Mouse (Mus musculus): Measurements from ENCODE around the gene Arhgef3. TPM values are rescaled to one million over a fixed set of nuclear protein-coding genes. Genes with fewer than 3 reads are reported as not detected.

Gene Arhgef3
- total and polyA plus RNA-seq, 2 experiments from 2014 or later = 12.3 to 17.7 TPM

DNA sequence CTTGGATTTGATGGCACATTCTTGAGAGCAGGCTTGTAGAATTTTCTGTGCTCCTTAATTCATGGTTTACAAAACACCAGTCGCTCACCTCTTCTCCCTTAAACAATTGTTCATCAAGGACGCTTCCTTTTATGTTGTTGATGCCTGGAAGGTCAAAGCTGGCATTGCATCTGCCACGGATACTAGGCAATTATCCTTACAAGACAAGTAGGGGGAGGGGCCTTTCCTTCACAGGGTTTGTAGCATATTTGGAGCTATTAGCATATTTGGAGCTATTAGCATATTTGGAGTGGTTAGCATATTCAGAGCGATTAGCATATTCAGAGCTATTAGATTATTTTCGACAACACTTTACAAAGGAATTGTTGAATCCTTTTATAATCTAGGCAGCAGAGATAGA, 20.5 kb upstream of the Arhgef3 start:
- WGBS = 23% methylated on average over 5 of the region's 5 CpGs
- Histone ChIP-seq H3K9me3 (ENCODE audit: low read length) (no peaks in the 10 kb centered on the region), H3K36me3 (ENCODE audit: insufficient read depth) (no peaks in the 10 kb centered on the region), H3K4me2 (ENCODE audit: low read depth) (no peak overlapping the region), H3K27ac (ENCODE audit: low read depth, low read length) (no peak overlapping the region), H3K27me3 (ENCODE audit: insufficient read depth, low read length) (no peaks in the 10 kb centered on the region), H3K4me1 (ENCODE audit: insufficient read depth) (no peaks in the 10 kb centered on the region), H3K9ac (no peak overlapping the region), H3K4me3 (ENCODE audit: low read depth, low read length) (no peak overlapping the region)
- no peak for DNase-seq
- no peak for TF ChIP-seq CTCF (IDR thresholded peaks at IDR 0.05; ENCODE audit: low read depth)
- peak; percentile 69; the same call in 1 of the 2 replicates for ATAC-seq

DNA sequence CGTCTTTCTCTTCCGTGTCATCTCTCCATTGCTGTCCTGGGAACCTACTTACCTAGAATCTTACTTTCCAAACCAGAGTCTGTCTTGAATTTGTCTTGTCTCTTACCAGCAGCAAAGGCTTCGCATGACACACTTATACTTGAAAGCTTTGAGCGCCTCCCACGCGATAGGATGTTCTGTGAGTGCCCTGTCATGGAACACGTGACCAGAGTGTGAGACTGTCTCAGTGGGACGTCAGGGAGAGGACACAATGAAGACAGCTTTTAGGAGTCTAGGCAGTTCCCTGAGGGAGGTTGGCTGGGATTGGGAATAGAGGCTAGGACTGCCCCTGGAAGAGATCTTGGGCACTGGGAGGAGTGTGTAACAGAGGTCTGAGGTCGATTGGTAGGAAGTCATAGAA, 18.6 kb upstream of the Arhgef3 start:
- H3K4me3 ChIP-seq (ENCODE audit: low read depth, low read length) = no peak overlapping the region
- no peaks in the 10 kb centered on the region for H3K36me3 ChIP-seq (ENCODE audit: insufficient read depth)
- no peak overlapping the region for H3K4me2 ChIP-seq (ENCODE audit: low read depth)
- 67% methylated on average over 9 of the region's 9 CpGs for WGBS
- ATAC-seq (no peak), DNase-seq (no peak)
- no peaks in the 10 kb centered on the region for H3K27me3 ChIP-seq (ENCODE audit: insufficient read depth, low read length)
- H3K9ac ChIP-seq = no peak overlapping the region
- H3K27ac ChIP-seq (ENCODE audit: low read depth, low read length) = no peak overlapping the region
- TF ChIP-seq CTCF (IDR thresholded peaks at IDR 0.05; ENCODE audit: low read depth) = no peak
- no peaks in the 10 kb centered on the region for H3K9me3 ChIP-seq (ENCODE audit: low read length)
- H3K4me1 ChIP-seq (ENCODE audit: insufficient read depth) = no peaks in the 10 kb centered on the region

DNA sequence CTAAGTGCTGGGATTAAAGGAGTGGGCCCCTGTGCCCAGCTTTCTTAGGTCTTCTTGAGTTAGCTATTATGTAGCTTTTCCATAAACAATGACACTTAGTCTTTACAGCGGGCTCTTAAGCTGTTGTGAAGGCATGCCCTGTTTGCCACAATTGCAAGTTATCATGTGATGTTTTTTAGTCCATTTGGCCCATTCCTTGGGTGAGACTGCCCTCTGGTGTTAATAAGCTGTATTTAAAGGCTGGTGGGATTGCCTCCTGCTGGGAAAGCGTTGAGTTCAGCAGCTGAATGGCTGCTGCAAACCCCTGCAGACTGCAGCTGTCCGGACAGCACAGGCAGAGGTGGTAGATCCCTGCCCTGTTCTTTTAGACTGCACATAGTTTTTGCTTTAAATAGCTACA, 17.9 kb upstream of the Arhgef3 start:
- peak; percentile 94 for TF ChIP-seq CTCF (IDR thresholded peaks at IDR 0.05; ENCODE audit: low read depth)
- peak; percentile 62 for ATAC-seq
- Histone ChIP-seq H3K9ac (no peak overlapping the region), H3K4me2 (ENCODE audit: low read depth) (no peak overlapping the region), H3K4me1 (ENCODE audit: insufficient read depth) (no peaks in the 10 kb centered on the region), H3K9me3 (ENCODE audit: low read length) (no peaks in the 10 kb centered on the region), H3K36me3 (ENCODE audit: insufficient read depth) (no peaks in the 10 kb centered on the region), H3K27me3 (ENCODE audit: insufficient read depth, low read length) (no peaks in the 10 kb centered on the region), H3K27ac (ENCODE audit: low read depth, low read length) (no peak overlapping the region), H3K4me3 (ENCODE audit: low read depth, low read length) (no peak overlapping the region)
- 6% methylated on average over 3 of the region's 3 CpGs for WGBS
- DNase-seq = peak; percentile 91

DNA sequence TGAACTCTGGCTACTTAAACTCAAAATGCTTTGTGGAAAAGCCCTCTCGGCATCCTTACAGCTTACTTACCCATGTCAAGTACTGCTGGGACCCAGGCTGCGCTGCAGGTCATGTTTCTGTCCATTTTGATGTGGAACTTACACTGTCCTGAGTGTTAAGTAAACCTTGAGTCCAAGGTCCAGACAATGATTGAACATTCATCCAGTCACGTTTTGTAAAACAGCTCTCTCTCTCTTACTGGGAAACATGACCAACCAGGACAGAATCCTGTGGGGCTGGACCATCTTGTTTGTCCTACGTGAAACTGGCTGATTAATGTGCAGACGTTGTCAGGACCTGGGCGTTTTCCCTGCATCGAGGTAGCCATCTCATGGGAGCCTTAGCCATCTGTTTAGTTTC, 13.0 kb upstream of the Arhgef3 start:
- Histone ChIP-seq H3K27ac (ENCODE audit: low read depth, low read length) (no peak overlapping the region), H3K4me1 (ENCODE audit: insufficient read depth) (no peaks in the 10 kb centered on the region), H3K9me3 (ENCODE audit: low read length) (no peaks in the 10 kb centered on the region), H3K4me2 (ENCODE audit: low read depth) (no peak overlapping the region), H3K9ac (no peak overlapping the region), H3K36me3 (ENCODE audit: insufficient read depth) (no peaks in the 10 kb centered on the region), H3K4me3 (ENCODE audit: low read depth, low read length) (no peak overlapping the region), H3K27me3 (ENCODE audit: insufficient read depth, low read length) (no peaks in the 10 kb centered on the region)
- TF ChIP-seq CTCF (IDR thresholded peaks at IDR 0.05; ENCODE audit: low read depth) = no peak
- no peak for DNase-seq
- no peak for ATAC-seq
- WGBS = 81% methylated on average over 7 of the region's 7 CpGs

DNA sequence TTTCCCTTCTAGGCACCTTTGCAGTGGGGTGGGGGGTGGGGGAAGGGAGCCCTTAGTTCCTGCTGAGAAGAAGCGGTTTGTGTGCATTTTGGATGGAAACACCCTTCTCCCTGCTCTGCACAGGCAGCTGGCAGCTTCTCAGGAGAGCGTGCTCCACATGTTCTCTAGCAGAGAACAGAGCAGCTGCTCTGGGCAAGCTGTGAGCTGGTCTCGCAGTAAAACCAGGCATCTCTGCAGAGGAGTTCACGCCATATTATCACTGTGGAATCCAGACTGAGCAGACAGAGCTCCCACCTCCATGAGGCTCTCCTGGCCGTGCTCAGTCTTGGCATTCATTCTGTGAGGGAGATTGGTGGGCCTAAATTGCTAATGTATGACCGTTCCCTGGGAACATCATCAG, 12.0 kb upstream of the Arhgef3 start:
- no peaks in the 10 kb centered on the region for H3K27me3 ChIP-seq (ENCODE audit: insufficient read depth, low read length)
- no peaks in the 10 kb centered on the region for H3K4me1 ChIP-seq (ENCODE audit: insufficient read depth)
- H3K9ac ChIP-seq = no peak overlapping the region
- H3K9me3 ChIP-seq (ENCODE audit: low read length) = no peaks in the 10 kb centered on the region
- 60% methylated on average over 6 of the region's 6 CpGs for WGBS
- DNase-seq (peak; percentile 22), ATAC-seq (peak; percentile 65)
- no peak overlapping the region for H3K27ac ChIP-seq (ENCODE audit: low read depth, low read length)
- no peak for TF ChIP-seq CTCF (IDR thresholded peaks at IDR 0.05; ENCODE audit: low read depth)
- no peak overlapping the region for H3K4me2 ChIP-seq (ENCODE audit: low read depth)
- H3K4me3 ChIP-seq (ENCODE audit: low read depth, low read length) = no peak overlapping the region
- H3K36me3 ChIP-seq (ENCODE audit: insufficient read depth) = no peaks in the 10 kb centered on the region

DNA sequence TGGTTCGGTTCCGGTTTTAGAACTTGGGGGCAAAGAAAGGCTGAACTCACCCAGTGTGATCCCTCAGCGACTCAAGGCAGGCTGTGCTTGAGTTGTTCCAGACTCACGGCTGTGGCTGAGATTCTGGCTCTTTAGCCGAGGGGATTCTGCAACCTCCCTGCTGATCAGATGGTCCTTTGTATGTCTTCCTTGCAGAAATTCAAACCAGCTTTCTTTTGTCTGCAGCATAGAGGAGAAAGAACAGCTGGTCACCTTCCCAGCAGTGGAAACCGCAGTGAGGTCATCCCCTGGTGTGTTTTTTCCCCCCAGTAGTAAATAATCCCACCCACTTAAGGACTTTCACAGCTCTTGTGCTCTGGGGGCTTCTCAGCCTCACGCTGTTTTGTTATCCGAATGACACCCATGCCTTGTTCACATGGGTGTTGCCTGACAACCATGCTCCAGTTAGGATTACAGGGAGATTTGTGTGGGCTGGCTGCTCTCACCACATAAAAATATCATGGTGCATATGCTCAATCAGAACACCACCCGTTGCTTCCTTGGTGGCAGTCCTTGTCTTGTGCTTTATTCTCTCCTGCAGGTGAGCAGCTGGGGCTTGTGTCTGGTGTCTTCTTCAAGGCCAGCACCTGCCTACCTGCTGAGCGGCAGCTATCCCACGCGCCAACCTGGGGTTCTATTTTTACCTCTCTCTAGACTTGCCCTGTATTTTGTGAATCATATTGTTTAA, 8.8 kb upstream of the Arhgef3 start:
- no peak overlapping the region for H3K4me2 ChIP-seq (ENCODE audit: low read depth)
- no peaks in the 10 kb centered on the region for H3K36me3 ChIP-seq (ENCODE audit: insufficient read depth)
- DNase-seq (no peak), ATAC-seq (no peak)
- 66% methylated on average over 12 of the region's 12 CpGs for WGBS
- TF ChIP-seq CTCF (IDR thresholded peaks at IDR 0.05; ENCODE audit: low read depth) = no peak
- no peak overlapping the region for H3K9ac ChIP-seq
- no peaks in the 10 kb centered on the region for H3K9me3 ChIP-seq (ENCODE audit: low read length)
- no peak overlapping the region for H3K4me3 ChIP-seq (ENCODE audit: low read depth, low read length)
- no peaks in the 10 kb centered on the region for H3K27me3 ChIP-seq (ENCODE audit: insufficient read depth, low read length)
- no peak overlapping the region for H3K27ac ChIP-seq (ENCODE audit: low read depth, low read length)
- no peaks in the 10 kb centered on the region for H3K4me1 ChIP-seq (ENCODE audit: insufficient read depth)

DNA sequence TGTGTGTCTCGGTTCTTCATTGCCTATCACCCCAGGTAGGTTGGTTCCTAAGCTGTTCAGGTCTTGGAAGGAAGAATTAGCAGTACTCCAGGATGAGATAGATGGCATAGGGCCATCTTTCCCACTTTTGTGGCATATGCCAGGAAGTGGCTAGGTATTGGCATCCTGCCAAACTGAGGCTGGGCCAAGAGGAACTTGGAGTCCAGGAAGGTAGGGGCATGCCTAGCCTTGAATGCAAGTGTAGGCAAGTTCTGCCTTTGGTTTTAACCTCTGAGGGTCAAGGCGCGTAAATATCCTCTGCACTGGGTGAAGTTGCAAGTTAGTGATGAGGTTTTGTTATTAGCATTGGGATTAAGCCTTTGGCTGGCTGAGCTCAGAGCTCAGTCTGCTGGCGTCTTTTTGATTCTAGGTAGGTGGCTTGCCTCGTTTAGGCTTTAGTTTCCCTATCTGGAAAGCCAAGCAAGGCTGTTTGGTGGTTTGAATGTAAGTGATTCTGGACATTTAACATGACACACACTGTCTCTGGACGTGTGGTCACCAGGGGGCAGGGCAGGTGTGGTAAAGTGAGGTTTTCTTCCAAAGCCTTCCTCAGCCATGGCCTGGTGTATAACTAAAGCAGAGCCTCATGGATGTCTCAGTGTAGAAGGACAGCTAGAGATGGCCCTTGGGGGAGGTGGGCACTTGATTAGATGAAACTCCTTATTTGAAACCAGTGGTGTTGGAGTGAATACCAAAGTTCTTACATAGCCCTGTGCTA, 5.8 kb upstream of the Arhgef3 start:
- Histone ChIP-seq H3K9ac (no peak overlapping the region), H3K27me3 (ENCODE audit: insufficient read depth, low read length) (no peaks in the 10 kb centered on the region), H3K9me3 (ENCODE audit: low read length) (no peaks in the 10 kb centered on the region), H3K4me2 (ENCODE audit: low read depth) (no peak overlapping the region), H3K27ac (ENCODE audit: low read depth, low read length) (no peak overlapping the region), H3K36me3 (ENCODE audit: insufficient read depth) (no peaks in the 10 kb centered on the region), H3K4me1 (ENCODE audit: insufficient read depth) (no peaks in the 10 kb centered on the region), H3K4me3 (ENCODE audit: low read depth, low read length) (no peak overlapping the region)
- WGBS = 65% methylated on average over 6 of the region's 6 CpGs
- TF ChIP-seq CTCF (IDR thresholded peaks at IDR 0.05; ENCODE audit: low read depth) = peak; percentile 11; the same call in 1 of the 2 replicates
- ATAC-seq (no peak), DNase-seq (no peak)

Measured in forebrain, postnatal 0 days (tissue).